In genomic region chr3:101522246-101522920, GRCm38 (mm10) we compare ENCODE assay signal across 9 mouse cellular contexts.
A peak's percentile ranks its signal among the peaks of the same experiment; 100 is the strongest.
DNase-seq lines count a peak whose midpoint lies in the region; ATAC-seq and TF ChIP-seq lines count a peak whose summit lies in the region.
"Had no signal": no experiment of that assay in that cellular context is flagged by ENCODE, and none has a peak within 500 bp of the region (broad histone marks: within the 10 kb centered on the region; RNA-seq: fewer than 3 reads in every experiment).

No protein-coding gene starts in this region.

- ATAC-seq in heart, embryonic 15.5 days (replicated peaks; ENCODE audit: insufficient number of reproducible peaks, insufficient read depth, low FRiP score, low read depth): peak; percentile 74
- peak; percentile 53; the same call in 1 of the 2 replicates for ATAC-seq in lung, embryonic 14.5 days (ENCODE audit: insufficient read depth)

- no peak overlapping the region for H3K4me2 ChIP-seq in heart, embryonic 15.5 days
- no peak overlapping the region for H3K4me2 ChIP-seq in lung, embryonic 14.5 days
- H3K4me2 ChIP-seq: embryonic facial prominence, embryonic 15.5 days had no signal

- no peaks in the 10 kb centered on the region for H3K27me3 ChIP-seq in heart, embryonic 10.5 days (ENCODE audit: insufficient read depth, poor library complexity, severe bottlenecking)
- H3K27me3 ChIP-seq in heart, embryonic 15.5 days: no peaks in the 10 kb centered on the region
- no peaks in the 10 kb centered on the region for H3K27me3 ChIP-seq in lung, embryonic 14.5 days (ENCODE audit: insufficient read depth, low read length)
- H3K27me3 ChIP-seq: embryonic facial prominence, embryonic 15.5 days had no signal

- no peaks in the 10 kb centered on the region for H3K9me3 ChIP-seq in heart, embryonic 10.5 days
- no peaks in the 10 kb centered on the region for H3K9me3 ChIP-seq in heart, embryonic 15.5 days (replicated peaks)
- no peaks in the 10 kb centered on the region for H3K9me3 ChIP-seq in lung, embryonic 14.5 days (ENCODE audit: low read depth, low read length)
- H3K9me3 ChIP-seq: embryonic facial prominence, embryonic 15.5 days had no signal

- DNase-seq in heart, adult 11 months: peak; percentile 94
- no peak for DNase-seq in heart, embryonic 10.5 days (ENCODE audit: low spot score)
- DNase-seq in adrenal gland, postnatal 14 days: peak; percentile 75
- DNase-seq in lung, embryonic 14.5 days: peak; percentile 85
- DNase-seq in ovary, postnatal 14 days (ENCODE audit: low spot score): no peak
- DNase-seq in gastrocnemius, postnatal 25 days: no peak
- DNase-seq in right cerebral cortex, postnatal 36 days (ENCODE audit: low spot score in 2 of 2): no peak

- 81% methylated on average over 9 of the region's 9 CpGs for WGBS in heart, embryonic 10.5 days
- 46% methylated on average over 9 of the region's 9 CpGs for WGBS in heart, embryonic 15.5 days
- WGBS in lung, embryonic 14.5 days: 56% methylated on average over 9 of the region's 9 CpGs

- H3K4me1 ChIP-seq in heart, embryonic 10.5 days: peaks cover 17% of the 10 kb centered on the region
- H3K4me1 ChIP-seq in heart, embryonic 15.5 days (replicated peaks): peaks cover 40% of the 10 kb centered on the region
- 0 out of 2 replicates have a peak, but pooled peaks cover 14% of the 10 kb centered on the region for H3K4me1 ChIP-seq in lung, embryonic 14.5 days (ENCODE audit: insufficient read depth)

- H3K9ac ChIP-seq in heart, embryonic 15.5 days: no peak overlapping the region
- no peak overlapping the region for H3K9ac ChIP-seq in lung, embryonic 14.5 days
- H3K9ac ChIP-seq: embryonic facial prominence, embryonic 15.5 days had no signal

- H3K36me3 ChIP-seq in heart, embryonic 10.5 days: no peaks in the 10 kb centered on the region
- no peaks in the 10 kb centered on the region for H3K36me3 ChIP-seq in heart, embryonic 15.5 days
- H3K36me3 ChIP-seq in lung, embryonic 14.5 days (ENCODE audit: insufficient read depth): no peaks in the 10 kb centered on the region
- H3K36me3 ChIP-seq: embryonic facial prominence, embryonic 15.5 days had no signal

- H3K4me3 ChIP-seq in heart, embryonic 10.5 days: no peak overlapping the region
- H3K4me3 ChIP-seq in heart, embryonic 15.5 days: no peak overlapping the region
- H3K4me3 ChIP-seq in lung, embryonic 14.5 days (ENCODE audit: low read depth, low read length): no peak overlapping the region
- H3K4me3 ChIP-seq: embryonic facial prominence, embryonic 15.5 days had no signal

- no peak overlapping the region for H3K27ac ChIP-seq in heart, embryonic 10.5 days
- H3K27ac ChIP-seq in heart, embryonic 15.5 days: peak overlapping the region; percentile 65
- H3K27ac ChIP-seq in lung, embryonic 14.5 days (ENCODE audit: low read depth): no peak overlapping the region
- H3K27ac ChIP-seq: embryonic facial prominence, embryonic 15.5 days had no signal

- no peak for TF ChIP-seq CTCF in lung, embryonic 14.5 days (IDR thresholded peaks at IDR 0.05; ENCODE audit: low read depth)

Comparison
In these comparisons a context has a peak if more than half of its experiments do, and no peak if none do; other contexts are left out.
1. DNase-seq: peak in heart, adult 11 months (single experiment), adrenal gland, postnatal 14 days (single experiment) and lung, embryonic 14.5 days (single experiment); none in heart, embryonic 10.5 days (single experiment), ovary, postnatal 14 days (single experiment), gastrocnemius, postnatal 25 days (single experiment) and right cerebral cortex, postnatal 36 days (0 of 2).